Mouse (Mus musculus) spleen, adult 2 months (tissue): ENCODE results near the gene Sst. TPM values are rescaled to one million over a fixed set of nuclear protein-coding genes. Genes with fewer than 3 reads are reported as not detected.
"Not testable (repeated sequence)": the region's sequence is repeated elsewhere in the genome, so short reads cannot be mapped to it uniquely, and the experiment has no call there.

Experiments
- DNase-seq, 2 experiments: peaks; one replicate each; pipeline versions ENCODE4 v3.0.0 to v3.0.0-alpha.2; 2012 to 2021; ENCODE audit warnings: low spot score in 2 of 2, low read depth in 1 of 2
- H3K27ac ChIP-seq: fragments of 200-500 bp; 2 replicates; pipeline ENCODE4 v1.5.1; 2012; ENCODE audit warnings: low read length, inconsistent platforms; ENCODE audit not compliant: insufficient read depth
- H3K27me3 ChIP-seq: fragments of 200-500 bp; 2 replicates; pipeline ENCODE4 v1.6.1; 2012; ENCODE audit warnings: mild to moderate bottlenecking, moderate library complexity, low read length, inconsistent platforms; ENCODE audit not compliant: control insufficient read depth, insufficient read depth
- H3K36me3 ChIP-seq: fragments of 200-500 bp; 2 replicates; pipeline ENCODE4 v1.6.1; 2012; ENCODE audit warnings: mild to moderate bottlenecking, low read length, inconsistent platforms; ENCODE audit not compliant: control insufficient read depth, insufficient read depth
- H3K4me1 ChIP-seq: fragments of 200-500 bp; 2 replicates; pipeline ENCODE4 v1.6.1; 2011; ENCODE audit warnings: inconsistent platforms; ENCODE audit not compliant: control insufficient read depth, insufficient read depth, insufficient read length
- H3K4me3 ChIP-seq: fragments of 200-500 bp; 2 replicates; pipeline ENCODE4 v1.5.1; 2011; ENCODE audit warnings: mild to moderate bottlenecking, inconsistent platforms; ENCODE audit not compliant: insufficient read depth, insufficient read length; ENCODE audit errors: extremely low read depth
- CTCF ChIP-seq: fragments of 200-500 bp; IDR thresholded peaks from 2 replicates; pipeline ENCODE4 v1.5.1; 2011; ENCODE audit warnings: mild to moderate bottlenecking, inconsistent platforms; ENCODE audit not compliant: insufficient read depth, insufficient read length, insufficient replicate concordance; ENCODE audit errors: extremely low read depth
- POLR2A ChIP-seq: fragments of 200-500 bp; IDR thresholded peaks from 2 replicates; pipeline ENCODE4 v1.6.1; 2011; ENCODE audit warnings: low read depth, low read length, inconsistent platforms
- WGBS: fragments of 180-500 bp; shearing (Covaris S2); methylation state at CpG from one replicate; pipeline ENCODE4 v1.1.7; 2018; 5-methylcytosine and 5-hydroxymethylcytosine counted together
- polyA plus RNA-seq: library from polyadenylated mRNA; depleted of rRNA; stranded (reverse); fragments of >200 nt; gene quantifications from 2 replicates; pipeline ENCODE4 v1.2.3, GENCODE M21; 2012

Sst gene
- polyA plus RNA-seq, 1 experiment = not detected

DNA sequence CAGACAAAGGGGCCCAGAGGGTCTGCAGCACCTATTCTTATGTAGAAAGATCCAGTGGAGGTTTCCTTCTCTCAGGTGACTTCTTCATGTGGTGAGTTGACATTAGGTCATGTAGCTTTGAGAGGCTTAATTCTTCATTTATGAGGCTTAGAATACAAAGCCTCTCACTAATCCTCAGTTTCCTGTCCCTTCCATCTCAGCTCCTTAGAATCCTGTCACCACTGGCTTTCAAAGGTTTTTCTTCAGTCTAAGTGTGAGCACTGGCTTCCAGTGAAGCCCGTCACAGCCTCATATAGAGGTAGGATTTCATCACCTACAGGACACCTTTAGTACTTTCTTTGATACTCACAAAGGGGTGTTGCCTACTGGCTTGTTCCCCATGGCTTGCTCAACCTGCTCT, 32.1 kb upstream of the Sst start:
- H3K36me3 ChIP-seq = no peaks in the 10 kb centered on the region
- no peak overlapping the region for H3K27ac ChIP-seq
- no peaks in the 10 kb centered on the region for H3K4me1 ChIP-seq
- no peak for TF ChIP-seq POLR2A
- TF ChIP-seq CTCF = no peak
- no peak for DNase-seq
- H3K27me3 ChIP-seq = no peaks in the 10 kb centered on the region
- no peak overlapping the region for H3K4me3 ChIP-seq
- WGBS = 93% methylated on average over 1 of the region's 1 CpGs

DNA sequence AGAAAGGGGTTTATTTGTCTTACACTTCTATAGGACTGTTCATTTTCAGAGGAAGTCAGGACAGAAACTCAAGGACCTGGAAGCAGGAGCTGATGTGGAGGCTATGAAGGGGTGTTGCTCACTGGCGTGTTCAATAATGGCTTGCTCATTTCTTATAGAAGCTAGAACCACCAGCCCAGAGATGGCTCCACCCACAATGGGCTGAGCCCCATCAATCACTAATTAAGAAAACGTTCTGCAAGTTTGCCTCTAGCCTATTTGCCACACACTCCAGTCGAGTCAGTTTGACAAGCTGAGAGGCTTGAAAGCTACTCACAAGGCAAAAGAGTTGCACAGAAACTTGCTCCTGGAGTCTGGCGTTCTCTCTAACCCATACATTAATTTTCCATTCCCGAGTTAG, 30.9 kb upstream of the Sst start:
- no peak overlapping the region for H3K4me3 ChIP-seq
- WGBS = 74% methylated on average over 5 of the region's 5 CpGs

DNA sequence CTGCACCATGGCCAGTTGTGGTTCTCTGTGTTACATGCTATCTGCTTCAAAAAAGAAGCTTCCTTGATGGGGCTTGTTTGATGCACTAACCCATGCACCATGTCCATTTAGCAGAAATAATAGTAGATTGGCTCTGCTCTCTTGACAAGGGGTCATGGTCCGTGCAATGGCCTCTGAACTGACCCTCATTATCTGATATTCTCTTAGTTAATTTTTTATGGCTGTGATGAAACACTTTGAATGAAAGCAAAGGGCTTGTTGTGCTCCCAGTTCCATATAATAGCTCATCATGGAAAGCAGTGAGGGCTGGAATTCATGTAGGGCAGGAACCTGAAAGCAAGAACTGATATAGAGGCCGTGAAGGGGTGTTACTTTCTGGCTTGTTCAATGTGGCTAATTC, 28.7 kb upstream of the Sst start:
- no peak overlapping the region for H3K4me3 ChIP-seq
- WGBS = 88% methylated on average over 2 of the region's 2 CpGs
- no peak for DNase-seq
- no peaks in the 10 kb centered on the region for H3K27me3 ChIP-seq
- no peaks in the 10 kb centered on the region for H3K36me3 ChIP-seq
- TF ChIP-seq CTCF = no peak
- TF ChIP-seq POLR2A = no peak
- H3K27ac ChIP-seq = no peak overlapping the region
- no peaks in the 10 kb centered on the region for H3K4me1 ChIP-seq

More for the DNA sequence above, 30.9 kb upstream of the Sst start:
- no peak for DNase-seq
- Histone ChIP-seq H3K27me3 (no peaks in the 10 kb centered on the region), H3K36me3 (no peaks in the 10 kb centered on the region), H3K27ac (no peak overlapping the region), H3K4me1 (no peaks in the 10 kb centered on the region)
- TF ChIP-seq POLR2A (no peak), CTCF (no peak)

DNA sequence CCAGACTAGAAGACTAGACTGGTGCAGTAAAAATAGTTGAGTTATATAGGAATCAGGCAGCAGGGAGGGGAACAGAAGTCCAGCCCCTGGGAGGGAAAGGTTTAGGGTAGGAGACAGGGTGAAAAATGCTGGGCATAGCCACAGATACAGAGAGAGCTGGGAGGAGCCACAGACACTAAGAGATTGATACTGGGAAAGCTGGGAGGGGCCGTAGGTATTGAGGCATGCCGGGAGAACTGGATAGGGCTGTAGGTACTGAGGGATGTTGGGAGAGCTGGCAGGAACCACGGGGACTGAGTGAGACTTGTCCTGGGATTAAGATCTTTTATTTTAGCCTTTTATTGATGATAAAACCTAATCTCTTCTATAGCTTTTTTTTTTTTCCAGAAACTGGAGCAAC, 22.6 kb upstream of the Sst start:
- Histone ChIP-seq H3K27me3 (no peaks in the 10 kb centered on the region), H3K4me3 (no peak overlapping the region), H3K36me3 (no peaks in the 10 kb centered on the region), H3K27ac (no peak overlapping the region), H3K4me1 (no peaks in the 10 kb centered on the region)
- DNase-seq = no peak
- 54% methylated on average over 3 of the region's 3 CpGs for WGBS
- TF ChIP-seq POLR2A (no peak), CTCF (no peak)

DNA sequence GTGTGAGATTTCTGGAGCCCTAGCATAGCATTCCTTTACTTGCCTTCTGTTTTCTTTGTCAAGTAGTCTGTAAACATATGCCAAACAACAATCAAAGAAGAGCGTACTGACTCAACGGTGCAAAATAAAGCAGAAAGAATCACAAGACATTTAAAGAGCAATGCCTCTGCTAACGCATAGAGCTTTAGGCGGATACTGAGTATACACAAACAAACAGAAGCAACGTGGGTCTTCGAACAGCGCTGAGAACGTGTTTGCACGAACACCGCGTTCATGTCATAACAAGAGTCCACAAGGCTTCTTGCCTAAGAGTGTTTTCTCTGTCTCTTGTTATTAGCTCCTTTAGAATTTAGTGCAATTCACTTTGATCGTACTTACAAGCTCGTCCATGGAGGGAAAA, 22.0 kb upstream of the Sst start:
- no peak for DNase-seq
- Histone ChIP-seq H3K27ac (no peak overlapping the region), H3K4me1 (no peaks in the 10 kb centered on the region), H3K36me3 (no peaks in the 10 kb centered on the region), H3K27me3 (no peaks in the 10 kb centered on the region), H3K4me3 (no peak overlapping the region)
- TF ChIP-seq CTCF = no peak
- 86% methylated on average over 13 of the region's 13 CpGs for WGBS

DNA sequence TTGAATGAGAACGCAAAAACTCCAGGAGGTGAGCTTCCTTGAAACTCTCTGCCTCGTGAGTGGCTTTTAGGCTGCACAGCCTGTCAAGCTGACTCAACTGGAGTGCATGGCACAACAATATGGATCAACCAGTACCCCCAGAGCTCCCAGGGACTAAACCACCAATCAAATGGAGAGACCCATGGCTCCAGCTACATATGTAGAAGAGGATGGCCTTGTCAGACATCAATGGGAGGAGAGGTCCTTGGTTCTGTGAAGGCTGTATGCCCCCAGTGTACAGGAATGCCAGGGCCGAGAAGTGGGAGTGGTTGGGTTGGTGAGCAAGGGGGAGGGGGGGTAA, 18.2 kb upstream of the Sst start:
- H3K4me3 ChIP-seq, DNase-seq, H3K27me3 ChIP-seq, H3K27ac ChIP-seq, H3K4me1 ChIP-seq, H3K36me3 ChIP-seq: not testable (repeated sequence)
- WGBS = 85% methylated on average over 3 of the region's 3 CpGs

DNA sequence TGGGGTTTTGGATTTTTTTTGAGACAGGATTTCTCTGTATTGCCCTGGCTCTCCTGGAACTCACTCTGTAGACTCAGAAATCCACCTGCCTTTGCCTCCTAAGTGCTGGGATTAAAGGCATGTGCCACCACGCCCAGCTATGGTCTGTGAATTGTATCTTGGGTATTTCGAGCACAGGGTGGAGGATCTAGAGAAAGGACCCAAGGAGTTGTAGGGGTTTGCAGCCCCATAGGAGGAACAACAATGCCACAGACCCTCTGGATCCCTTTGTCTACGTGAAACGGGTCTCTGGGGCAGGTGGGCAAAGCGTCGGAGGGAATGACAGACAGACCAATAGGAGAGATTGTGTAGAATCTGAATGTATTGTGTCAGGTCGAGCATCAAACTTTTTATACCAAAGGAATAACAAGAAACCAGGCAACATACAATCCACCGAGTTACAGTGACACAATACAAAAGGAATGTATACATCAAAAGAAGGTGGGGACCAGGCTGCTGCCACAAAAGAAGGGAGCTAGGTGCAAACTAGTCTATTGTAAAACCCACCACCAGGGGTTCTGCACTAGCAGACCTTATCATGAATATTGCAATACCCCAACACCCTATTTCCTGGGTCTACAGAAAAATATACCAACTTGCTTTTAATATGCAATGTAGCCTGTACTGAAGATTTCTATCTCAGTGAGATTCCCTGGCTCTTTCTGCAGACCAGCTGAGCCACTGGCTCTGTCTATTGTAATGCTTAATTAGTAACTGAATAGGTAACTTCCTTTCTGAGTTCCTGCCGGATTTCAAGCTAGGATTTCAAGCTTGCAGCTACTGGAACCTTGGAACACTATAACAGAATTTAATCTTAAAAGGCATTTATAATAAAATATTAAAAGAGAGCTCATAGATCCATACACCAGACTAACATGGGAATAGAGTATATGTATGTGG, 17.6 kb upstream of the Sst start:
- H3K27ac ChIP-seq, H3K4me3 ChIP-seq, H3K27me3 ChIP-seq, H3K4me1 ChIP-seq, DNase-seq, H3K36me3 ChIP-seq: not testable (repeated sequence)
- 85% methylated on average over 9 of the region's 9 CpGs for WGBS

DNA sequence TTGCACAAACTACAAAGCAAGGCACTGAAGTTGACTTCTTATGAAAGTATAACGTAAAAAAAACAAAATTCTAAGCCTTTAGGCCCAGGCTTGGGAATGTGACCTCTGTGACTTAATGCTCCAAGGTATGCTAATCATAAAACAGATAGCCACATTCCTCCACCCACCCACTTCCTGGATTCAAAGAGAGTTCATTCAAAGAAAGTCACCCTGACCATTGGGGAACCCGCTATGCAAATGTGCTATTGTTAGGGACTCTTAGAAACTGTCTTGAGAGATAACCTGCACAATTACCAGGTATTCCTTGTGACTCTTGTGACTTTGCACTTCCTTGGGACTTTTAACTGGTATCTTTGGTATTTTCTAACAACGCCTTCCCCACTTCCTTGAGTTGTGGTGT, 15.8 kb upstream of the Sst start:
- H3K4me1 ChIP-seq, DNase-seq, H3K27me3 ChIP-seq, H3K27ac ChIP-seq, H3K36me3 ChIP-seq, H3K4me3 ChIP-seq: not testable (repeated sequence)
- 88% methylated on average over 3 of the region's 3 CpGs for WGBS
